ENCODE assay signal across 8 mouse cellular contexts in genomic region chr11:109721320-109721780, GRCm38 (mm10). TPM values are rescaled to one million over a fixed set of nuclear protein-coding genes. Genes with fewer than 3 reads are reported as not detected.
DNase-seq lines count a peak whose midpoint lies in the region; ATAC-seq and TF ChIP-seq lines count a peak whose summit lies in the region.

No protein-coding gene starts in this region.

- ATAC-seq in kidney, embryonic 14.5 days (ENCODE audit: low FRiP score, low TSS enrichment): peak; percentile 82
- peak; percentile 50; the same call in 1 of the 2 replicates for ATAC-seq in stomach, embryonic 15.5 days (ENCODE audit: insufficient read depth, low FRiP score, low read depth)

- intact Hi-C loops in left cerebral cortex, adult 2 months (cut with DNase I): loop anchor here (2.0 kb wide), 1 partner anchor 51 kb away; no protein-coding TSS in a partner anchor

- DNase-seq in left cerebral cortex, adult 2 months (ENCODE audit: extremely low spot score in 1 of 2, low spot score in 2 of 2): peak in 1 of 2 experiments; percentile 28
- no peak for DNase-seq in left cerebral cortex, adult 8-10 months (ENCODE audit: low spot score in 2 of 2)
- peak; percentile 58 to 72 for DNase-seq in heart, adult 9 months (ENCODE audit: low spot score in 2 of 2)
- DNase-seq in lung, postnatal 14 days: peak; percentile 41
- DNase-seq in frontal cortex, postnatal 36 days (ENCODE audit: low spot score in 2 of 2): no peak

- peak overlapping the region; percentile 88 for H3K27ac ChIP-seq in left cerebral cortex, adult 2 months
- H3K27ac ChIP-seq in brown adipose tissue, adult 24 weeks (replicated peaks; ENCODE audit: low read depth, low read length): peak overlapping the region; percentile 80
- peak overlapping the region; percentile 19; the same call in 1 of the 2 replicates for H3K27ac ChIP-seq in kidney, embryonic 14.5 days (ENCODE audit: low read depth, low read length)
- H3K27ac ChIP-seq in stomach, embryonic 15.5 days: peak overlapping the region; percentile 65

- H3K9ac ChIP-seq in kidney, embryonic 14.5 days (ENCODE audit: low read depth, low read length): peak overlapping the region; percentile 50
- 0 out of 2 replicates have a peak overlapping the region, but pooled peaks have one; percentile 21 for H3K9ac ChIP-seq in stomach, embryonic 15.5 days

- no peaks in the 10 kb centered on the region for H3K4me1 ChIP-seq in brown adipose tissue, adult 24 weeks (ENCODE audit: control insufficient read depth, insufficient read depth, insufficient read length, low read length)
- H3K4me1 ChIP-seq in kidney, embryonic 14.5 days (ENCODE audit: control insufficient read depth, insufficient read depth, low read length): peaks cover 15% of the 10 kb centered on the region; the same call in 1 of the 2 replicates
- H3K4me1 ChIP-seq in stomach, embryonic 15.5 days: peaks cover 18% of the 10 kb centered on the region

- no peaks in the 10 kb centered on the region for H3K36me3 ChIP-seq in kidney, embryonic 14.5 days (ENCODE audit: control insufficient read depth, insufficient read depth, low read length)
- no peaks in the 10 kb centered on the region for H3K36me3 ChIP-seq in stomach, embryonic 15.5 days

- under 1% methylated on average over 40 of the region's 40 CpGs for WGBS in kidney, embryonic 14.5 days
- WGBS in stomach, embryonic 15.5 days: 2% methylated on average over 40 of the region's 40 CpGs

- H3K4me3 ChIP-seq in left cerebral cortex, adult 2 months: peak overlapping the region; percentile 66
- peak overlapping the region; percentile 73 for H3K4me3 ChIP-seq in brown adipose tissue, adult 24 weeks (ENCODE audit: insufficient read depth, low read depth, low read length)
- H3K4me3 ChIP-seq in kidney, embryonic 14.5 days (ENCODE audit: low read length): peak overlapping the region; percentile 46
- H3K4me3 ChIP-seq in stomach, embryonic 15.5 days (replicated peaks): peak overlapping the region; percentile 43

- peak overlapping the region; percentile 96 for H3K4me2 ChIP-seq in kidney, embryonic 14.5 days (replicated peaks; ENCODE audit: low read depth, low read length)
- peak overlapping the region; percentile 90 for H3K4me2 ChIP-seq in stomach, embryonic 15.5 days

- H3K27me3 ChIP-seq in kidney, embryonic 14.5 days (ENCODE audit: control insufficient read depth, insufficient read depth, low read length): peaks cover 6% of the 10 kb centered on the region
- 0 out of 2 replicates have a peak, but pooled peaks cover 3% of the 10 kb centered on the region for H3K27me3 ChIP-seq in stomach, embryonic 15.5 days (replicated peaks)

- peaks cover 3% of the 10 kb centered on the region; the same call in 1 of the 2 replicates for H3K9me3 ChIP-seq in kidney, embryonic 14.5 days (ENCODE audit: control insufficient read depth, low read length)
- no peaks in the 10 kb centered on the region for H3K9me3 ChIP-seq in stomach, embryonic 15.5 days

- TF ChIP-seq CTCF in left cerebral cortex, adult 2 months (IDR thresholded peaks at IDR 0.05): no peak

RNA-seq across cellular contexts. Expression of gene Fam20a, which starts 0.7 kb away (rescaled TPM):
- total RNA-seq in left cerebral cortex, adult 2 months (2021): 10 to 100 TPM; 14.7 to 17.8 TPM
- 10 to 100 TPM; 11.1 to 12.6 (median 12.1) TPM for total RNA-seq in left cerebral cortex, adult 8-10 months (2022)
- polyA plus RNA-seq in brown adipose tissue, adult 24 weeks (2012; ENCODE audit: insufficient read depth, insufficient read length, missing spikeins): 2.3 and 2.6 TPM in 2 replicates
- polyA plus RNA-seq in kidney, embryonic 14.5 days (2014; fragmentation: Nextera tagmentation; extraction: Ambion mirVana): 1.5 and 1.9 TPM in 2 replicates
- polyA plus RNA-seq in stomach, embryonic 15.5 days (2015; fragmentation: Nextera tagmentation; extraction: Ambion mirVana): 2.3 and 3.0 TPM in 2 replicates

Comparison
In these comparisons a context has a peak if more than half of its experiments do, and no peak if none do; other contexts are left out.
1. DNase-seq: peak in heart, adult 9 months (2 of 2) and lung, postnatal 14 days (single experiment); none in left cerebral cortex, adult 8-10 months (0 of 2) and frontal cortex, postnatal 36 days (0 of 2).
2. H3K27ac ChIP-seq: peak in every context shown above with its lines; median percentile 88 in left cerebral cortex, adult 2 months; 80 in brown adipose tissue, adult 24 weeks; 65 in stomach, embryonic 15.5 days; 19 in kidney, embryonic 14.5 days.
3. Peak in every context shown above with its lines, with median percentiles within 50 percentile points of each other: H3K4me3 ChIP-seq.